8 mouse cellular contexts compared by ENCODE assay signal in the genomic region with DNA sequence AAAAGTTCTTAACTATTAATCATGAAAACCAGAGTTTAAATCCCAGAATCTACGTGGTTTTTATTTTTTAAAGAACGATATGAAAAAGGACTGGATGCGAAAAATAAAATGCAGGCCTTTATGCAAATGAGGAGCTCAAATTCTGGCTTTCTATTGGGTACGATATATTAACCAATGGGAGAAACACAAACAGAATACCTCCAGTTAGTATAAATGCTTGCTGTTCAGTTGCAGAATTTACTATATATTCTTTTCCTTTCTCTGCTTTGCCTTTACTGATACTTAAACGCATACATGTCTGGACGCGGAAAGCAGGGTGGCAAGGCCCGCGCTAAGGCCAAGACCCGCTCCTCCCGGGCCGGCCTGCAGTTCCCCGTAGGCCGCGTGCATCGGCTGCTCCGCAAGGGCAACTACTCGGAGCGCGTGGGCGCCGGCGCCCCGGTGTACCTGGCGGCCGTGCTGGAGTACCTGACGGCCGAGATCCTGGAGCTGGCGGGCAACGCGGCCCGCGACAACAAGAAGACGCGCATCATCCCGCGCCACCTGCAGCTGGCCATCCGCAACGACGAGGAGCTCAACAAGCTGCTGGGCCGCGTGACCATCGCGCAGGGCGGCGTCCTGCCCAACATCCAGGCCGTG. TPM values are rescaled to one million over a fixed set of nuclear protein-coding genes. Genes with fewer than 3 reads are reported as not detected.
DNase-seq lines count a peak whose midpoint lies in the region; ATAC-seq and TF ChIP-seq lines count a peak whose summit lies in the region.
"Not testable (repeated sequence)": the region's sequence is repeated elsewhere in the genome, so short reads cannot be mapped to it uniquely, and the experiment has no call there.

Gene Hist1h2ab, plus strand, starts transcription at position 288 of the 639 bp plus-strand sequence.

- H3K4me3 ChIP-seq in gastrocnemius, adult 2 months, result peak within 1 kb of the TSS; percentile 70
- peak within 1 kb of the TSS; percentile 45 for H3K4me3 ChIP-seq in hindbrain, embryonic 15.5 days
- H3K4me3 ChIP-seq in olfactory bulb, adult 2 months (ENCODE audit: insufficient read depth, low read depth, low read length), result peak within 1 kb of the TSS; percentile 73

- peak; percentile 4 for DNase-seq in T-cell, adult 2 months (ENCODE audit: low spot score)
- peak; percentile 53 to 68 for DNase-seq in cerebellum, postnatal 25 days
- DNase-seq in gastrocnemius, adult 2 months, result peak; percentile 32
- peak in 1 of 2 experiments; percentile 38 for DNase-seq in left cerebral cortex, adult 18-20 months (ENCODE audit: low spot score in 2 of 2)
- peak; percentile 22 for DNase-seq in lung, postnatal 14 days
- DNase-seq in thymus, postnatal 14 days, result peak; percentile 74

- H3K9me3 ChIP-seq in hindbrain, embryonic 15.5 days, result not testable (repeated sequence)

- TF ChIP-seq CTCF in gastrocnemius, adult 2 months (IDR thresholded peaks at IDR 0.05), result peak; percentile 4; the same call in 1 of the 2 replicates
- not testable (repeated sequence) for TF ChIP-seq CTCF in olfactory bulb, adult 2 months (IDR thresholded peaks at IDR 0.05; ENCODE audit: insufficient read depth, low read depth, low read length)

- not testable (repeated sequence) for H3K27me3 ChIP-seq in hindbrain, embryonic 15.5 days

- peaks cover 23% of the 10 kb centered on the region for H3K4me1 ChIP-seq in hindbrain, embryonic 15.5 days (replicated peaks)
- H3K4me1 ChIP-seq in olfactory bulb, adult 2 months (ENCODE audit: control insufficient read depth, insufficient read depth, low read length), result not testable (repeated sequence)

- ATAC-seq in hindbrain, embryonic 15.5 days (ENCODE audit: low FRiP score, low read depth), result peak; percentile 70

- not testable (repeated sequence) for H3K36me3 ChIP-seq in hindbrain, embryonic 15.5 days

- H3K27ac ChIP-seq in gastrocnemius, adult 2 months, result peak within 1 kb of the TSS; percentile 75
- peak within 1 kb of the TSS; percentile 94 for H3K27ac ChIP-seq in hindbrain, embryonic 15.5 days (replicated peaks)
- peak within 1 kb of the TSS; percentile 94 for H3K27ac ChIP-seq in olfactory bulb, adult 2 months (ENCODE audit: insufficient read depth, low read depth, low read length)

- peak within 1 kb of the TSS; percentile 46 for H3K9ac ChIP-seq in hindbrain, embryonic 15.5 days

- not testable (repeated sequence) for TF ChIP-seq POLR2A in olfactory bulb, adult 2 months (IDR thresholded peaks at IDR 0.05; ENCODE audit: insufficient read depth, low read depth, low read length)

- intact Hi-C loops in gastrocnemius, adult 2 months (cut with DNase I), result loop anchor here (10.0 kb wide), 1 partner anchor 386 kb away; the partner anchor contains the start of gene Zfp322a

- under 1% methylated on average over 32 of the region's 47 CpGs for WGBS in hindbrain, embryonic 15.5 days
- WGBS in olfactory bulb, adult 2 months, result under 1% methylated on average over 31 of the region's 47 CpGs

- peak within 1 kb of the TSS; percentile 87 for H3K4me2 ChIP-seq in hindbrain, embryonic 15.5 days

RNA-seq across cellular contexts. Expression of gene Hist1h2ab, which starts in this region (rescaled TPM):
- 1 to 10 TPM in 1 of 2 experiments, not detected in 1; 1.9 TPM for total RNA-seq in gastrocnemius, adult 2 months (2021)
- polyA plus RNA-seq in hindbrain, embryonic 15.5 days (2015; fragmentation: Nextera tagmentation; extraction: Ambion mirVana), result 7.4 and 9.8 TPM in 2 replicates
- total RNA-seq in left cerebral cortex, adult 18-20 months (2021), result 10 to 100 TPM; 17.2 to 22.5 TPM
- polyA plus RNA-seq in olfactory bulb, adult 2 months (2012; ENCODE audit: insufficient read depth, insufficient read length, low replicate concordance, missing spikeins), result not detected in 2 replicates

Comparison
In these comparisons a context has a peak if more than half of its experiments do, and no peak if none do; other contexts are left out.
1. RNA of gene Hist1h2ab (total RNA-seq): 17.2 to 22.5 TPM in left cerebral cortex, adult 18-20 months; 1.9 TPM in gastrocnemius, adult 2 months; every median in the first group is over 4 times any median in the second.
2. Peak in every context shown above with its lines, with median percentiles within 50 percentile points of each other: H3K27ac ChIP-seq and H3K4me3 ChIP-seq.